Mouse (Mus musculus): ENCODE measurements around the gene Gm21719. TPM values are rescaled to one million over a fixed set of nuclear protein-coding genes. Genes with fewer than 3 reads are reported as not detected.

The Gm21719 gene
- not detected in 2 replicates for polyA plus RNA-seq (2012; rRNA removed)

DNA sequence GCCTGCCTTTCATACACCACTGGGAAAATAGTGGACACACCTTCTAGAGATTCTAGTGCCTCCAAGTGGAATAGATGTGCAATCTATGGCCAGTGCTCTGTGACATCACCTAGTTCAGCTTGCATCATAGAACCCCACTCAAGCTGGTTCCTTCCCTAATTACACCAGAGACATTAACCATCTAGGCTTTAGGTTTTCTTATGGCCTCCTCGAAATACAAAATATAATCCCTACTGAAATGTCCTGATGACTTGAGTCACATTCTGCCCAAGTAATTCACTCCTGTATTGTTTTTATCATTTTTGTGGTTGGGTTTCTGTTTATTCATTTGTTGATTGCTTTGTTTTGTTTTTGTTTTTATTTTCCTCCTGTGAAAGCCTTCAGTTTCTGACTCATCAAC, at the start of gene Gm21719:
Gene Gm21719, minus strand, starts transcription at position 101 of the 400 bp plus-strand sequence.

Other genes starting within 250 kb of the Gm21719 start
- gene Gm28919, start 99.3 kb downstream of the Gm21719 start, polyA plus RNA-seq (2012; rRNA removed): not detected in 2 replicates
- not detected in 2 replicates for gene Gm20830, start 235.4 kb upstream of the Gm21719 start, polyA plus RNA-seq (2012; rRNA removed)

All from ovary, adult 2 months (tissue).